Mouse (Mus musculus): ENCODE data around the gene Cdca8.

Gene Cdca8

GRCm38 (mm10) chr4:124953546-124953945 lies 14.4 kb upstream of the Cdca8 start:
- peak; percentile 56 for DNase-seq (ENCODE audit: low read depth)

DNA sequence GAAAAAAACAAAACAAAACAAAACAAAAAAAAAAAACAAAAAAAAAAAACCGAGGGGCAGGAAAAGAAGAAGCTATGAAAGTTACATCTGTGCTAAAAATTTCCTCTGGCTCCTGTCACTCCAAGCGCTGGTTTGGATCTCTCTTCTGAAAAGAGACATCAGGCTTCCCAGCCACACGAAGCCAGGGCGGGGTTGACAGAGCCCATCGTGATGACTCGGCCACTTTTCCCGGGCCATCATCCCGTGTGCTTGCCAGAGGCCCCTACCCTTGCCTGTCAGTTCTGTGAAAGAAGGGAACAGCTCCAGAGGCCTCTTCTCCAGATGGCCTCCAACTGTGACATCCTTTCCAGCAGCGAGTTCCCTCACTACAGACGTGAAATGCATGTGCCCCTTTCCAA lies 11.9 kb upstream of the Cdca8 start:
- DNase-seq (ENCODE audit: low read depth), result no peak

- DNase-seq (ENCODE audit: low read depth), result no peak
Measured at GRCm38 (mm10) chr4:124950181-124951035, 11.3 kb upstream of the Cdca8 start.

- no peak for DNase-seq (ENCODE audit: low read depth)
Measured at GRCm38 (mm10) chr4:124949488-124949887, 10.4 kb upstream of the Cdca8 start.

- no peak for DNase-seq (ENCODE audit: low read depth)
Measured at GRCm38 (mm10) chr4:124944961-124945360, 5.8 kb upstream of the Cdca8 start.

DNA sequence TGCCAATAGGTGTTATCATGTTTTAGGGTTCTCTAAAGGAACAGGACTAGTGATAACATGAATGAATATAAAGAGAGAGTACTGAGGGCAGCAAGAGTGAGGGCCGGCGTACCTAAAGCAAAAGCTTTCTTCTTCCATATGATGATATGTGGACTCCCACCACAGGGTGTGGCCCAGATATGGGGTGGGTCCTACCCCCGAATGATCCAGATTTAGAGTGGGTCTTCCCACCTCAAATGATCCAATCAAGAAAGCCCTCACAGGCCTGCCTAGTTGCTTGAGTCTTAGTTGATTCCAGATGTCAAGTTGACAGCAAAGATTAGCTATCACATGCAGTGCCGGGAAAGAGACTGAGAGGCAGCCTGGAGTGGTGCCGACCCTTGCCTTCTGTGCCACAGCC lies 4.7 kb upstream of the Cdca8 start:
- DNase-seq (ENCODE audit: low read depth), result no peak

DNA sequence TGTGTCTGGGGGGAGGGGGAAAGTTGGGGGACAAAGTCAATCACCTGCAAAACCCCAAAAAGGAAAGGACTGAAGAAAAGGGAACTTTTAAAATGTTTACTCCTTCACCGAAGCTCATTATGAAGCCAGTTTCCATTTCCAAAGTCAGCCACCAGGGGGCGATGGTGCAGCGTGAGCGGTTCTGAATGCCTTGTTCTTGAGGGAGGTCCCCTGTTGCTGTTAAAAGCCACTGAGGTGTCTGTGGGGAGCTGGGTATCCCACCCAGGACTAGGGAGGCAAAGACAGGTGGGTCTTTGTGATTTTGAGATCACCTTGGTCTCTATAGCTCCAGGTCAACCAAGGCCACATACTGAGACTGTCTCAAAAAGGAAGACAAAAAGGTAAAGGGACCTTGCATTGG lies 3.9 kb upstream of the Cdca8 start:
- peak; percentile 33 for DNase-seq (ENCODE audit: low read depth)

- peak; percentile 94 for DNase-seq (ENCODE audit: low read depth)
Measured at GRCm38 (mm10) chr4:124936613-124937471, 2.3 kb downstream of the Cdca8 start, which contains the start of gene 9930104L06Rik. TSS of gene 9930104L06Rik (plus strand) at chr4:124937048.

DNA sequence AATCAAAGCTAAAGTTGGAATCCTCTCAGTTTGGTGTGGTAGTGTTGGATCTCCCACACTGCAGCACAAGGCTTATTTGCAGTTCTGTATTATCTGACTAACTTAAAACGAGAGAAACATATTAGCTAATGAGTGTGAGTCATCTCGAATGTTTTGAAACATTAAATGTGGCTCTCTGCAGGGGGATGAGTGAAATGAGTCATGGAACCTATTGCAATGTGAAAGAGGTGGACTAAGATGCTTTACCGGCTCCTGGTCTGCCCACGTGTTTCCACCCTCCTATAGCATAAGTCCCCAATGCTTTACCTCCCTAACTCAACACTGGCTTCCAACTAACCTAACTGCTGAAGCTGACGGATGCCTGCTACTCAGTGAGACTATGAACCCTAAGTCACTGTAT lies 11.0 kb downstream of the Cdca8 start:
- no peak for DNase-seq (ENCODE audit: low read depth)

DNA sequence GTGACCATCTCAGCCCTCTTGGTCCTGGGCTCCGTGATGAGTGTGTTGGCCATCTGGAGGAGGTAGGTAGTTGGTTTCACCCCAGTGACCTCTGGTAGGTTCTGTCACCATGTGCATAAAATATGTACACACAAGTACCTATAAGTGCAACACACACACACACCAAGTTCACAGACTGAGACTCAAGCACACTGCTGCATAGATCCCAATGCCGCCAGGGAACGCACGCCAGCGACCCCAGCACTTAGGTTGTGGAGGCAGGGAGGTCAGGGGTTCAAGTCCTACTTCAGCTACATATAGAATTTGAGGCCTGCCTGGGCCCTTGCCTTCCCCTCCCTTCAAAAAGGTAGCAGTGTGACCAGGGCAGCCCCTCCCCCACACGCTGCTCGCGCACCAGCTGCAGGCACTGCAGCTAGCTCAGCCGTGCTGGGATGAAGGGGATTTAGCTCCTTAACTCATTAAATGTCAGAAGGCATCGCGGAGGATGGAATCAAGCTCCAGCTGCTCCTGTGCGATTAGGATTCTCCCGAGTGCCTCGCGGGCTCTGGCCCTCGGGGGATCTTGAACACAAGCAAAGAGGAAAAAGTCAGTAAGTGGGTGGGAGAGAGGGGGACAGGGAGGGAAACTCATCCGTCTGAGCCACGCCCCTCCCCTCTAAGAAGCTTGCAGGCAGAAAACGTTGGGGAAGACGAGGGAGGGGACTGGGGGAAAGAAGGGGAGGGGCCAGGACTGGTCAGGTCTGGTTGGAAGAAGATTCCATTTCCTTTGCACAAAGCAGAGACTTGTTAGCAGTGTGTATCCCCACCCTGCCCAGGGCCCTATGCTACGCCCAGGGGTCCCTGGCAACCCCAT lies 32.9 kb downstream of the Cdca8 start:
- no peak for DNase-seq (ENCODE audit: low read depth)

GRCm38 (mm10) chr4:124905417-124905816 lies 33.7 kb downstream of the Cdca8 start:
- DNase-seq (ENCODE audit: low read depth), result no peak

GRCm38 (mm10) chr4:124899906-124900305 lies 39.2 kb downstream of the Cdca8 start:
- DNase-seq (ENCODE audit: low read depth), result no peak

GRCm38 (mm10) chr4:124898428-124898827 lies 40.7 kb downstream of the Cdca8 start:
- no peak for DNase-seq (ENCODE audit: low read depth)

DNA sequence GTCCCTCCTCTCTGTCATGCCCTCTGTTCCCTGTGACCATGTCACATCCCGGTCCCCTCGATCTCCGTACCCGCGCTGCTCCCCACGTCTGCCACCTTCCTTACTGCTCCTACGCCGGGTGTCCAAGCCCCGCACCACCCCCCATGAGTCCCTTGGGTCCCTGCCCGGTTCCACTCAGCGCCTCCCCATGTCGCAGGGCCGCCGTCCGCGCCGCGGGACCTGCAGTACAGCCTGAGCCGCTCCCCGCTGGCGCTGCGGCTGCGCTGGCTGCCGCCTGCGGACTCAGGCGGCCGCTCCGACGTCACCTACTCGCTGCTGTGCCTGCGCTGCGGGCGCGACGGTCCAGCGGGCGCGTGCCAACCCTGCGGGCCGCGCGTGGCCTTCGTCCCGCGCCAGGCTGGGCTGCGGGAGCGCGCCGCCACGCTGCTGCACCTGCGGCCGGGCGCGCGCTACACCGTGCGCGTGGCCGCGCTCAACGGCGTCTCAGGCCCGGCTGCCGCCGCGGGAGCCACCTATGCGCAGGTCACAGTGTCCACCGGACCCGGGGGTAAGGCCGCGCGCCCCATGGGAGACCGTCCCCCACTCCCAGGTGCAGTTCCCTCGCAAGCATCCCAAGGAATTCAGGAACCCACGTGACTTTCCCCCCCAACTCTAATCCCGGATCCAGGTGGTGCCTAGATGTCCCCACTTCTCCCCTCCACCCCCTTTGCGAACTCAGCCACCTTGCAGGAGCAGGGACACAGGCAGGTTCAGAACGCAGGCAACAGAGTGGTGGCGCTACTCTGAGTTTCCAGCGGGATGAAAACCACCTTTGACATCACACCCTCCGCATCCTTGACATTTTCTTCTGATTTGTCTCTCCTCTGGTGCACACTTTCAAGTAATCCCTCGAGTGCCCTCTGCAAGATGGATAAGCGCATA lies 44.3 kb downstream of the Cdca8 start:
- no peak for DNase-seq (ENCODE audit: low read depth)

GRCm38 (mm10) chr4:124893769-124894168 lies 45.3 kb downstream of the Cdca8 start:
- no peak for DNase-seq (ENCODE audit: low read depth)

- DNase-seq (ENCODE audit: low read depth), result no peak
Measured at GRCm38 (mm10) chr4:124890831-124891230, 48.3 kb downstream of the Cdca8 start.

DNA sequence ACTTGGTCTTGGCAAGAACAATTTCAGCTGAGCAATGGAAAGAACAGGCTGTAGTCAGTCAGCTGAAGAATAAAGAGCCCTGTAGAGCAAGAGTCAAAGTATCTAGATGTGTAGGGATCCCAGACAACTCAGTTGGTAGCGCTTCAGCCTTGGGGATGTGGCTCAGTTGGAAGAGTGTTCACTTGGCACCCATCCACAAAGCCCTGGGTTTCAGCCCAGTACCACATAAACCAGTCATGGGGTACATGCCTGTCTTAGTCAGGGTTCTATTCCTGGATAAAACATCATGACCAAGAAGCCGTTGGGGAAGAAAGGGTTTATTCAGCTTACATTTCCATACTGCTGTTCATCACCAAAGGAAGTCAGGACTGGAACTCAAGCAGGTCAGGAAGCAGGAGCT lies 49.2 kb downstream of the Cdca8 start:
- DNase-seq (ENCODE audit: low read depth), result no peak

DNA sequence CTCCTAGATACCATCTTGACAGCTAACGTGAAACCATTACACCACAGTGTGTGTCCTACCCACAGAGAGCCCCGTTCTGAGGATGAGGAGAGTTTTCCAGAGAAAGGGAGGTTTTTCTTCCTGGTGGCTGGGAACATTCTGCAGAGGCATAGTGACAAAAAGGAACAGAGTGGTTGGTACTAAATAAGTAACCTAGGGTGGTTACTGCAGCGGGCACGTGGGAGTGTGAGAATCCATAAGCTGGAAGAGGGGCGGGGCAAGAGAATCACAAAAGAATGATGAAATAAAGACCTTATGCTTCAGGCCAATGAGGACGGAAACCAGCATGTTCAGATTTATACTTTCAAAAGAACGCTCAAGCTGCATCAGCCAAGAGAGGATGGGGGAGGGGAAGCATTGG lies 50.4 kb downstream of the Cdca8 start:
- DNase-seq (ENCODE audit: low read depth), result no peak

- no peak for DNase-seq (ENCODE audit: low read depth)
Measured at GRCm38 (mm10) chr4:124882151-124882729, 56.9 kb downstream of the Cdca8 start.

GRCm38 (mm10) chr4:124881341-124881908 lies 57.7 kb downstream of the Cdca8 start:
- DNase-seq (ENCODE audit: low read depth), result no peak

Data from fibroblast of lung, adult 2 months (primary cell).